Mouse (Mus musculus) MEL (cell line): ENCODE results near the gene Cenpu. TPM values are rescaled to one million over a fixed set of nuclear protein-coding genes. Genes with fewer than 3 reads are reported as not detected.

Source experiments
- DNase-seq: peaks from one replicate; pipeline ENCODE4 v3.0.0; 2011; ENCODE audit warnings: low read depth, low spot score
- H3K27ac ChIP-seq: 2 replicates; pipeline ENCODE4 v1.5.1; 2012; ENCODE audit warnings: low read depth, mild to moderate bottlenecking, control low read depth, low read length, moderate library complexity; ENCODE audit not compliant: control insufficient read depth
- H3K27me3 ChIP-seq, 2 experiments: fragments of 150-350 bp in 1 of 2; sonication (generic) in 1 of 2; 2 replicates each; pipeline ENCODE4 v1.6.1; 2012; ENCODE audit warnings: low read length in 2 of 2, mild to moderate bottlenecking in 2 of 2, improper control_type of control experiment in 1 of 2, moderate library complexity in 1 of 2; ENCODE audit not compliant: insufficient read depth in 2 of 2, control insufficient read depth in 1 of 2
- H3K36me3 ChIP-seq, 2 experiments: 2 replicates each; pipeline ENCODE4 v1.6.1; 2012 to 2014; ENCODE audit warnings: low read length in 2 of 2, improper control_type of control experiment in 1 of 2, inconsistent platforms in 1 of 2, mild to moderate bottlenecking in 1 of 2; ENCODE audit not compliant: insufficient read depth in 2 of 2, control insufficient read depth in 1 of 2
- H3K4me1 ChIP-seq, 2 experiments: fragments of 150-350 bp in 1 of 2; sonication (generic) in 1 of 2; 2 replicates each; pipeline ENCODE4 v1.6.1; 2012; ENCODE audit warnings: low read length in 2 of 2, improper control_type of control experiment in 1 of 2, mild to moderate bottlenecking in 1 of 2; ENCODE audit not compliant: insufficient read depth in 2 of 2, control insufficient read depth in 1 of 2
- H3K4me3 ChIP-seq, 2 experiments: fragments of 150-350 bp in 1 of 2; sonication (generic) in 1 of 2; 2 replicates each; pipeline ENCODE4 v1.5.1; 2012; ENCODE audit warnings: low read depth in 2 of 2, low read length in 2 of 2, mild to moderate bottlenecking in 2 of 2, moderate library complexity in 2 of 2, control low read depth in 1 of 2, improper control_type of control experiment in 1 of 2; ENCODE audit not compliant: control insufficient read depth in 1 of 2, insufficient read depth in 1 of 2
- H3K79me2 ChIP-seq: 2 replicates; pipeline ENCODE4 v1.6.1; 2012; ENCODE audit warnings: mild to moderate bottlenecking, low read length, moderate library complexity; ENCODE audit not compliant: control insufficient read depth, poor library complexity, insufficient read depth
- H3K9ac ChIP-seq: 2 replicates; pipeline ENCODE4 v1.6.1; 2012; ENCODE audit warnings: low read depth, mild to moderate bottlenecking, control low read depth, low read length, moderate library complexity; ENCODE audit not compliant: control insufficient read depth, poor library complexity, severe bottlenecking
- H3K9me3 ChIP-seq: fragments of 150-350 bp; sonication (generic); replicated peaks from 2 replicates; pipeline ENCODE4 v1.6.1; 2012; ENCODE audit warnings: mild to moderate bottlenecking, low read length, improper control_type of control experiment, moderate library complexity; ENCODE audit not compliant: insufficient read depth
- BHLHE40 ChIP-seq: IDR thresholded peaks from 2 replicates; pipeline ENCODE4 v1.6.1; 2012; ENCODE audit warnings: low read depth, mild to moderate bottlenecking, inconsistent platforms, low read length, improper control_type of control experiment, borderline replicate concordance
- CHD2 ChIP-seq: IDR thresholded peaks from 2 replicates; pipeline ENCODE4 v1.6.1; 2011; ENCODE audit warnings: low read length, improper control_type of control experiment
- EP300 ChIP-seq, 2 experiments: IDR thresholded peaks; 2 replicates each; pipeline ENCODE4 v1.6.1; 2011; ENCODE audit warnings: improper control_type of control experiment in 2 of 2, low read length in 2 of 2, low read depth in 1 of 2, mild to moderate bottlenecking in 1 of 2
- ETS1 ChIP-seq: IDR thresholded peaks from 2 replicates; pipeline ENCODE4 v1.6.1; 2012; ENCODE audit warnings: low read depth, mild to moderate bottlenecking, inconsistent platforms, low read length, improper control_type of control experiment, moderate library complexity
- GABPA ChIP-seq: IDR thresholded peaks from 2 replicates; pipeline ENCODE4 v1.6.1; 2012; ENCODE audit warnings: low read depth, mild to moderate bottlenecking, inconsistent platforms, low read length, improper control_type of control experiment, moderate library complexity
- GATA1 ChIP-seq: IDR thresholded peaks from 2 replicates; pipeline ENCODE4 v1.6.1; 2011; ENCODE audit warnings: low read depth, low read length, improper control_type of control experiment
- HCFC1 ChIP-seq: IDR thresholded peaks from 2 replicates; pipeline ENCODE4 v1.6.1; 2012; ENCODE audit warnings: low read depth, mild to moderate bottlenecking, inconsistent platforms, low read length, improper control_type of control experiment, moderate library complexity
- JUND ChIP-seq: IDR thresholded peaks from 2 replicates; pipeline ENCODE4 v1.6.1; 2011; ENCODE audit warnings: low read depth, mild to moderate bottlenecking, improper control_type of control experiment, low read length
- MAFK ChIP-seq: IDR thresholded peaks from 2 replicates; pipeline ENCODE4 v1.6.1; 2011; ENCODE audit warnings: low read depth, mild to moderate bottlenecking, low read length, improper control_type of control experiment, borderline replicate concordance
- MEF2A ChIP-seq: IDR thresholded peaks from 2 replicates; pipeline ENCODE4 v1.6.1; 2014; ENCODE audit warnings: low read depth, mild to moderate bottlenecking, inconsistent platforms, low read length, improper control_type of control experiment; ENCODE audit not compliant: poor library complexity, insufficient replicate concordance, severe bottlenecking; ENCODE audit errors: extremely low read depth
- NRF1 ChIP-seq: IDR thresholded peaks from 2 replicates; pipeline ENCODE4 v1.6.1; 2014; ENCODE audit warnings: low read depth, mild to moderate bottlenecking, inconsistent platforms, low read length, improper control_type of control experiment, moderate library complexity; ENCODE audit not compliant: poor library complexity, insufficient read depth, severe bottlenecking
- POLR2A ChIP-seq, 2 experiments: IDR thresholded peaks; 2 replicates each; pipeline ENCODE4 v1.6.1; 2011 to 2012; ENCODE audit warnings: low read length in 2 of 2, mild to moderate bottlenecking in 2 of 2, control low read depth in 1 of 2, improper control_type of control experiment in 1 of 2, low read depth in 1 of 2, moderate library complexity in 1 of 2; ENCODE audit not compliant: control insufficient read depth in 1 of 2, insufficient read depth in 1 of 2, poor library complexity in 1 of 2
- POLR2AphosphoS5 ChIP-seq: IDR thresholded peaks from 2 replicates; pipeline ENCODE4 v1.6.1; 2012; ENCODE audit warnings: low read depth, borderline replicate concordance, mild to moderate bottlenecking, inconsistent platforms, low read length, moderate library complexity, mixed read lengths
- RAD21 ChIP-seq: IDR thresholded peaks from 2 replicates; pipeline ENCODE4 v1.6.1; 2011; ENCODE audit warnings: mild to moderate bottlenecking, low read depth, low read length, improper control_type of control experiment
- RCOR1 ChIP-seq: IDR thresholded peaks from 2 replicates; pipeline ENCODE4 v1.6.1; 2012; ENCODE audit warnings: low read depth, mild to moderate bottlenecking, inconsistent platforms, low read length, improper control_type of control experiment
- SIN3A ChIP-seq: IDR thresholded peaks from 2 replicates; pipeline ENCODE4 v1.6.1; 2012; ENCODE audit warnings: low read length, improper control_type of control experiment, inconsistent platforms
- SMC3 ChIP-seq: IDR thresholded peaks from 2 replicates; pipeline ENCODE4 v1.6.1; 2011; ENCODE audit warnings: low read depth, low read length, improper control_type of control experiment
- TAL1 ChIP-seq: IDR thresholded peaks from 2 replicates; pipeline ENCODE4 v1.6.1; 2012; ENCODE audit warnings: mild to moderate bottlenecking, inconsistent platforms, low read length, moderate library complexity, mixed read lengths
- TBP ChIP-seq: IDR thresholded peaks from 2 replicates; pipeline ENCODE4 v1.8.0; 2011; ENCODE audit warnings: low read depth, low read length, improper control_type of control experiment
- TCF12 ChIP-seq: IDR thresholded peaks from 2 replicates; pipeline ENCODE4 v1.6.1; 2014; ENCODE audit warnings: low read depth, mild to moderate bottlenecking, inconsistent platforms, low read length, improper control_type of control experiment, moderate library complexity
- UBTF ChIP-seq: IDR thresholded peaks from 2 replicates; pipeline ENCODE4 v1.6.1; 2012; ENCODE audit warnings: low read depth, mild to moderate bottlenecking, inconsistent platforms, low read length, improper control_type of control experiment, moderate library complexity, borderline replicate concordance; ENCODE audit not compliant: insufficient read depth
- ZC3H11A ChIP-seq: IDR thresholded peaks from 2 replicates; pipeline ENCODE4 v1.6.1; 2012; ENCODE audit warnings: low read depth, mild to moderate bottlenecking, inconsistent platforms, low read length, improper control_type of control experiment
- ZKSCAN1 ChIP-seq: IDR thresholded peaks from 2 replicates; pipeline ENCODE4 v1.6.1; 2012; ENCODE audit warnings: low read depth, mild to moderate bottlenecking, inconsistent platforms, low read length, improper control_type of control experiment, moderate library complexity
- ZMIZ1 ChIP-seq: IDR thresholded peaks from 2 replicates; pipeline ENCODE4 v1.6.1; 2012; ENCODE audit warnings: low read depth, mild to moderate bottlenecking, inconsistent platforms, low read length, improper control_type of control experiment, moderate library complexity
- polyA plus RNA-seq, 2 experiments: library from polyadenylated mRNA; stranded (reverse) in 1 of 2; unstranded in 1 of 2; fragments of >175 nt in 1 of 2; fragments of >200 nt in 1 of 2; gene quantifications; 2 replicates each; pipeline versions ENCODE4 v1.2.1 to v1.2.4; 2012; ENCODE audit warnings: low replicate concordance in 2 of 2, low read depth in 1 of 2; ENCODE audit not compliant: insufficient read length in 2 of 2, insufficient read depth in 1 of 2, missing spikeins in 1 of 2
- total RNA-seq: library from RNA; depleted of rRNA; stranded (reverse); fragments of 300-350 nt; gene quantifications from 2 replicates; pipeline ENCODE4 v1.2.3, GENCODE M21; 2012

The Cenpu gene
- total and polyA plus RNA-seq, 3 experiments = 30.7 to 446 (median 42.5) TPM

- no peak for TF ChIP-seq BHLHE40
- no peak for TF ChIP-seq ZC3H11A
- TF ChIP-seq RAD21 = no peak
- no peak for TF ChIP-seq HCFC1
- TF ChIP-seq EP300 (IDR thresholded peaks at IDR 0.05; ENCODE audit: low read depth in 1 of 2, low read length in 2 of 2) = no peak
- no peak for TF ChIP-seq SIN3A
- TF ChIP-seq TCF12 = no peak
- no peak for TF ChIP-seq ZMIZ1
- no peak for TF ChIP-seq CHD2
- TF ChIP-seq GATA1 = no peak
- TF ChIP-seq NRF1 = no peak
- no peak for TF ChIP-seq ZKSCAN1
- no peak for TF ChIP-seq JUND
- TF ChIP-seq TAL1 = no peak
- no peak for TF ChIP-seq MAFK
- no peak for TF ChIP-seq POLR2AphosphoS5
- TF ChIP-seq SMC3 = no peak
- TF ChIP-seq POLR2A (IDR thresholded peaks at IDR 0.05; ENCODE audit: control insufficient read depth in 1 of 2, insufficient read depth in 1 of 2, low read depth in 1 of 2, low read length in 2 of 2, poor library complexity in 1 of 2) = no peak
- no peak for TF ChIP-seq GABPA
- TF ChIP-seq UBTF = no peak
- no peaks in the 10 kb centered on the region for H3K9me3 ChIP-seq
- peaks cover 34 to 61% of the 10 kb centered on the region in 2 experiments for H3K4me1 ChIP-seq
- H3K9ac ChIP-seq = no peak overlapping the region
- H3K4me3 ChIP-seq = no peak overlapping the region
- H3K27me3 ChIP-seq = no peaks in the 10 kb centered on the region
- DNase-seq = peak; percentile 26
- H3K79me2 ChIP-seq = no peaks in the 10 kb centered on the region; the same call in 1 of the 2 replicates
- peaks cover 0 to 67% of the 10 kb centered on the region in 2 experiments; a peak in 2 of 4 replicates for H3K36me3 ChIP-seq
- peak overlapping the region; percentile 24; the same call in 1 of the 2 replicates for H3K27ac ChIP-seq
Observed at GRCm38 (mm10) chr8:46598114-46598513, 46.3 kb downstream of the Cenpu start.

GRCm38 (mm10) chr8:46598753-46599152 is 46.9 kb downstream of the Cenpu start:
- Histone ChIP-seq H3K4me1 (peaks cover 32 to 56% of the 10 kb centered on the region in 2 experiments), H3K4me3 (no peak overlapping the region), H3K36me3 (peaks cover 2 to 60% of the 10 kb centered on the region in 2 experiments; a peak in 3 of 4 replicates), H3K9ac (no peak overlapping the region), H3K9me3 (no peaks in the 10 kb centered on the region), H3K27ac (peak overlapping the region; percentile 61), H3K27me3 (no peaks in the 10 kb centered on the region), H3K79me2 (no peaks in the 10 kb centered on the region; the same call in 1 of the 2 replicates)
- TF ChIP-seq RAD21 (no peak), SMC3 (no peak), ETS1 (no peak), GATA1 (peak; percentile 72), MEF2A (no peak), EP300 (IDR thresholded peaks at IDR 0.05; ENCODE audit: low read depth in 1 of 2, low read length in 2 of 2) (peak; percentile 11 to 41; a peak in 1 of 4 replicates), RCOR1 (0 out of 2 replicates have a peak, but pooled peaks have one; percentile 17), TAL1 (peak; percentile 13; the same call in 1 of the 2 replicates), CHD2 (no peak), POLR2AphosphoS5 (no peak), GABPA (0 out of 2 replicates have a peak, but pooled peaks have one; percentile 59), TBP (peak; percentile 93), BHLHE40 (no peak)
- peak; percentile 77 for DNase-seq
